Mouse (Mus musculus): ENCODE data around the gene Tmem247. TPM values are rescaled to one million over a fixed set of nuclear protein-coding genes. Genes with fewer than 3 reads are reported as not detected.

The Tmem247 gene
- polyA plus RNA-seq, 1 experiment from 2014 or later: not detected

DNA sequence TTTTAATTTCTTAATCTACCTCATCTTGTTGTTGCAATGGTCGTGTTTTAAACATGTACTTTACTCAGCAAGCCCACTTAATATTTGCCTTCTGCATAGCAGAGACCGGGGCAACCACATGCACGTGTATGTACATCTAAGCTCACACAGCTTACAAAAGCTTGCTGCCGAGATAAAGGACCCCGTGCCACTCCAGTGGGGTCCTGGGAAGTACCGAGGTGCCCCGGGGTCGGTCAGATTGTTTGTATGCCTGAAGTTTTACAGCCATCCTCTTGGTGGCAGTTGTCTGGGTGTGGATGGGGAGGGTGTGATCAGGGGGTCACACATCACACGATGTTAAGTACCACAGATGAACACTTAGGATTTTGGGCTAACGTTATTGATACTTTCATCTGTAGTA, 48.9 kb downstream of the Tmem247 start:
- no peak for ATAC-seq (ENCODE audit: low FRiP score, low read depth)
- Histone ChIP-seq H3K9me3 (no peaks in the 10 kb centered on the region), H3K4me2 (peak overlapping the region; percentile 75), H3K27ac (replicated peaks) (no peak overlapping the region), H3K4me3 (no peak overlapping the region), H3K9ac (no peak overlapping the region), H3K27me3 (no peaks in the 10 kb centered on the region), H3K4me1 (replicated peaks) (peaks cover 54% of the 10 kb centered on the region), H3K36me3 (no peaks in the 10 kb centered on the region)
- WGBS: 81% methylated on average over 10 of the region's 10 CpGs

DNA sequence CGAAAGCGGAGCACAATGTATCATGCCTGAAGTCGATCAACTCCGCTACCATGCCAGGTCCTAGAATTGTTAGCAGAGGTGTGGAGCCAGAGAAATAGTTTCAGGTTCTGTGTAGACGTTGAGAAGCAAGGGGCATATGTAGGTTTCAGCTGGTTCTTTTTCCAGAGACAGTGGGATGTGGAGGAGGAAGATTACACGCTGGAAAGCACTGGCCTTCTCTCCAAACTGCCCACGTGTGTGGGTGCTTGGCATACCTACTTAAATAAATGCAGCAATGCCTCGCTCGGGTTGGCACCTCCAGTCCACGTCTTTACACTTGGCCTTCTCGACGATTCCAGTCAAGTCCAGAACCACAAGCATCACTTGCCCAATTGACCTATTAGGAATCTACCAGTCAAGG, 49.9 kb downstream of the Tmem247 start:
- H3K9ac ChIP-seq: no peak overlapping the region
- no peak overlapping the region for H3K4me3 ChIP-seq
- no peaks in the 10 kb centered on the region for H3K27me3 ChIP-seq
- H3K27ac ChIP-seq (replicated peaks): no peak overlapping the region
- H3K36me3 ChIP-seq: no peaks in the 10 kb centered on the region
- no peaks in the 10 kb centered on the region for H3K9me3 ChIP-seq
- no peak overlapping the region for H3K4me2 ChIP-seq
- H3K4me1 ChIP-seq (replicated peaks): peaks cover 44% of the 10 kb centered on the region
- ATAC-seq (ENCODE audit: low FRiP score, low read depth): no peak
- WGBS: 91% methylated on average over 12 of the region's 12 CpGs

- Histone ChIP-seq H3K27ac (replicated peaks) (0 out of 2 replicates have a peak overlapping the region, but pooled peaks have one; percentile 43), H3K9ac (no peak overlapping the region), H3K4me2 (no peak overlapping the region), H3K9me3 (no peaks in the 10 kb centered on the region), H3K4me3 (no peak overlapping the region), H3K27me3 (no peaks in the 10 kb centered on the region), H3K4me1 (replicated peaks) (peaks cover 42% of the 10 kb centered on the region), H3K36me3 (no peaks in the 10 kb centered on the region)
- WGBS: 81% methylated on average over 10 of the region's 10 CpGs
- ATAC-seq (ENCODE audit: low FRiP score, low read depth): no peak
Measured at GRCm38 (mm10) chr17:86967536-86968525, 50.7 kb downstream of the Tmem247 start.

GRCm38 (mm10) chr17:86968581-86968980, 51.4 kb downstream of the Tmem247 start:
- WGBS: 94% methylated on average over 5 of the region's 5 CpGs
- no peak for ATAC-seq (ENCODE audit: low FRiP score, low read depth)
- no peak overlapping the region for H3K9ac ChIP-seq
- no peaks in the 10 kb centered on the region for H3K27me3 ChIP-seq
- H3K4me1 ChIP-seq (replicated peaks): peaks cover 41% of the 10 kb centered on the region
- no peaks in the 10 kb centered on the region for H3K36me3 ChIP-seq
- no peak overlapping the region for H3K4me3 ChIP-seq
- no peak overlapping the region for H3K4me2 ChIP-seq
- H3K27ac ChIP-seq (replicated peaks): no peak overlapping the region
- H3K9me3 ChIP-seq: no peaks in the 10 kb centered on the region

GRCm38 (mm10) chr17:86969582-86969981, 52.4 kb downstream of the Tmem247 start:
- peaks cover 31% of the 10 kb centered on the region for H3K4me1 ChIP-seq (replicated peaks)
- H3K9ac ChIP-seq: no peak overlapping the region
- 47% methylated on average over 5 of the region's 5 CpGs for WGBS
- H3K4me2 ChIP-seq: no peak overlapping the region
- no peaks in the 10 kb centered on the region for H3K36me3 ChIP-seq
- H3K27ac ChIP-seq (replicated peaks): no peak overlapping the region
- no peaks in the 10 kb centered on the region for H3K27me3 ChIP-seq
- H3K9me3 ChIP-seq: no peaks in the 10 kb centered on the region
- no peak overlapping the region for H3K4me3 ChIP-seq
- ATAC-seq (ENCODE audit: low FRiP score, low read depth): no peak

DNA sequence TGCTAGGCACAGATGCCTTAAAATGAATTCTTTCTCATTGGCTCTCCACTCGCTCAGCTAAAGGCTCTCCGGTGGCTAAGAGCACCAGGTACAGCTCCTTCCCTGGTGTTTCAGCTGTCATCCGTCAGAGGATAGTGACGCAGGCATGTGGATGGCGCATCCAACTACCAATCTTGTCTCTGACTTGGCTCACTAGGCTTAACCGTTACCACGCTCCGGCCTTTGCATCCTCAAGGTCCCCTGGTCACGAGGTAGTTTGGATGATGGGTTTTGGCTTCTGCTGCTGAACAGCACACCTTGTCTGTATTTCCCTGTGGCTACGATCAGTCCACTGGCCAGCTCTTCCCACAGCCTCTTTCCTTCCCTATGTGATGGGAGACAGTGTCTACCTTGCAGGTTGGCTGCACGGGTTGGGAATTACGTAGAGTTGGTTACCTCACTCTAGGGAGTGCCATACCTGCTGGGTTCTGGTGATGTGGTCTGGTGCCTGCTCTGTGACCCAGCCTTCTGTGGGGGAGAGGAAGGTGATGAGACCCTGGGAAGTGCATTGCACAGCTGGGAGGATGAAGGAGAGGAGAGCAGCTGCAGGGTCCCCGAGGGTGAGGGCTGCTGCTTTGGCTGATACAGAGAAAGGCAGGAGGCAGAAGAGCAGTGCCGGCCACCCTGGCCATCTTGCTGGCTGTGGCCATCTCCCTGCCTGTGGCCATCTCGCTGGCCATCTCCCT, 53.0 kb downstream of the Tmem247 start:
- 90% methylated on average over 15 of the region's 15 CpGs for WGBS

GRCm38 (mm10) chr17:86971036-86971435, 53.9 kb downstream of the Tmem247 start:
- 73% methylated on average over 5 of the region's 5 CpGs for WGBS
- H3K4me2 ChIP-seq: no peak overlapping the region
- H3K9me3 ChIP-seq: no peaks in the 10 kb centered on the region
- H3K4me3 ChIP-seq: no peak overlapping the region
- H3K27ac ChIP-seq (replicated peaks): no peak overlapping the region; the same call in 1 of the 2 replicates
- no peaks in the 10 kb centered on the region for H3K27me3 ChIP-seq
- ATAC-seq (ENCODE audit: low FRiP score, low read depth): no peak
- no peak overlapping the region for H3K9ac ChIP-seq
- H3K36me3 ChIP-seq: no peaks in the 10 kb centered on the region
- H3K4me1 ChIP-seq (replicated peaks): peaks cover 17% of the 10 kb centered on the region

More for the DNA sequence above, 53.0 kb downstream of the Tmem247 start:
- Histone ChIP-seq H3K36me3 (no peaks in the 10 kb centered on the region), H3K4me2 (no peak overlapping the region), H3K4me1 (replicated peaks) (peaks cover 25% of the 10 kb centered on the region), H3K27ac (replicated peaks) (no peak overlapping the region; the same call in 1 of the 2 replicates), H3K4me3 (no peak overlapping the region), H3K27me3 (no peaks in the 10 kb centered on the region), H3K9ac (no peak overlapping the region), H3K9me3 (no peaks in the 10 kb centered on the region)
- ATAC-seq (ENCODE audit: low FRiP score, low read depth): no peak

DNA sequence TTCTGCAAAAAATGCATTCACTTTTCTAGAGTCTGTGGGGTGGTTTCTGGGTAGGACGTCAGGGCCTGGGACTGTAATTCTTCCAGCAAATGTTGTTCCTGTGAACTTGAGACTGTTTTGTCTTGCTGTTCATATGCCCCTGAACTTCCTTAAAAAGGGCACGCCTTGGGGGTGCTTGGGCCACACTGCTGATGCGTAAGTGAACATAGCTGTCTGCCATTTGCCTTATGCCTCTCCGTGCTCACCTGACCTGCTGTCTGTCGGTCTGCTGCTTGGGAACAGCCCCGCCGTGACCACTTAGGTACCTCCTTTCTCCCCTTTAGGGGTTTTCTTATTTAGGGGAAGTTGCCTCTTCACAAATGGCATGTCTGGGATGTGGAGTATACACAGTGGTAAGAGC, 54.7 kb downstream of the Tmem247 start:
- no peaks in the 10 kb centered on the region for H3K9me3 ChIP-seq
- H3K36me3 ChIP-seq: no peaks in the 10 kb centered on the region
- 93% methylated on average over 7 of the region's 7 CpGs for WGBS
- no peak overlapping the region for H3K27ac ChIP-seq (replicated peaks)
- ATAC-seq (ENCODE audit: low FRiP score, low read depth): no peak
- no peaks in the 10 kb centered on the region for H3K27me3 ChIP-seq
- no peak overlapping the region for H3K4me2 ChIP-seq
- H3K4me3 ChIP-seq: no peak overlapping the region
- no peak overlapping the region for H3K9ac ChIP-seq
- peaks cover 14% of the 10 kb centered on the region for H3K4me1 ChIP-seq (replicated peaks)

Other genes with a start within 250 kb of the Tmem247 start
- gene Epas1, start 163.6 kb upstream of the Tmem247 start, polyA plus RNA-seq (2015; fragmentation: Nextera tagmentation; extraction: Ambion mirVana): 5.7 and 6.3 TPM in 2 replicates
- gene Atp6v1e2, start 30.5 kb downstream of the Tmem247 start, polyA plus RNA-seq (2015; fragmentation: Nextera tagmentation; extraction: Ambion mirVana): 0.16 TPM in 1 of 2 replicates, not detected in the other
- gene Rhoq, start 45.7 kb downstream of the Tmem247 start, polyA plus RNA-seq (2015; fragmentation: Nextera tagmentation; extraction: Ambion mirVana): 8.6 and 8.8 TPM in 2 replicates
- 30.6 and 32.7 TPM in 2 replicates for gene Pigf, start 108.1 kb downstream of the Tmem247 start, polyA plus RNA-seq (2015; fragmentation: Nextera tagmentation; extraction: Ambion mirVana)
- 192 and 200 TPM in 2 replicates for gene Cript, start 108.2 kb downstream of the Tmem247 start, polyA plus RNA-seq (2015; fragmentation: Nextera tagmentation; extraction: Ambion mirVana)
- gene Socs5, start 190.3 kb downstream of the Tmem247 start, polyA plus RNA-seq (2015; fragmentation: Nextera tagmentation; extraction: Ambion mirVana): 16.3 and 16.6 TPM in 2 replicates